Mouse (Mus musculus) stomach, postnatal 0 days (tissue): ENCODE measurements at regions not wholly inside any gene's neighbourhood (a gene's known extent, or its start where the extent isn't known, plus 50 kb on each side); places are given as distances from the start of the nearest gene placed in this dataset.

ENCODE experiments used
- CTCF ChIP-seq: IDR thresholded peaks from 2 replicates; pipeline ENCODE4 v1.5.1; 2016; ENCODE audit warnings: antibody characterized with exemption, low read depth, mild to moderate bottlenecking, moderate library complexity
- EP300 ChIP-seq: optimal IDR thresholded peaks from 2 replicates; pipeline ENCODE3; 2016; ENCODE audit warnings: antibody characterized with exemption

GRCm38 (mm10) chr16:13487659-13488058 is 180.3 kb downstream of the Parn start:
- TF ChIP-seq CTCF (no peak), EP300 (no peak)
